Mouse (Mus musculus) heart, adult 9 months (tissue): ENCODE measurements around the gene Cdkn2aip.

Experiments used
- DNase-seq, 2 experiments: peaks; one replicate each; pipeline ENCODE4 v3.0.0; 2022; ENCODE audit warnings: low spot score in 2 of 2

Cdkn2aip gene

DNA sequence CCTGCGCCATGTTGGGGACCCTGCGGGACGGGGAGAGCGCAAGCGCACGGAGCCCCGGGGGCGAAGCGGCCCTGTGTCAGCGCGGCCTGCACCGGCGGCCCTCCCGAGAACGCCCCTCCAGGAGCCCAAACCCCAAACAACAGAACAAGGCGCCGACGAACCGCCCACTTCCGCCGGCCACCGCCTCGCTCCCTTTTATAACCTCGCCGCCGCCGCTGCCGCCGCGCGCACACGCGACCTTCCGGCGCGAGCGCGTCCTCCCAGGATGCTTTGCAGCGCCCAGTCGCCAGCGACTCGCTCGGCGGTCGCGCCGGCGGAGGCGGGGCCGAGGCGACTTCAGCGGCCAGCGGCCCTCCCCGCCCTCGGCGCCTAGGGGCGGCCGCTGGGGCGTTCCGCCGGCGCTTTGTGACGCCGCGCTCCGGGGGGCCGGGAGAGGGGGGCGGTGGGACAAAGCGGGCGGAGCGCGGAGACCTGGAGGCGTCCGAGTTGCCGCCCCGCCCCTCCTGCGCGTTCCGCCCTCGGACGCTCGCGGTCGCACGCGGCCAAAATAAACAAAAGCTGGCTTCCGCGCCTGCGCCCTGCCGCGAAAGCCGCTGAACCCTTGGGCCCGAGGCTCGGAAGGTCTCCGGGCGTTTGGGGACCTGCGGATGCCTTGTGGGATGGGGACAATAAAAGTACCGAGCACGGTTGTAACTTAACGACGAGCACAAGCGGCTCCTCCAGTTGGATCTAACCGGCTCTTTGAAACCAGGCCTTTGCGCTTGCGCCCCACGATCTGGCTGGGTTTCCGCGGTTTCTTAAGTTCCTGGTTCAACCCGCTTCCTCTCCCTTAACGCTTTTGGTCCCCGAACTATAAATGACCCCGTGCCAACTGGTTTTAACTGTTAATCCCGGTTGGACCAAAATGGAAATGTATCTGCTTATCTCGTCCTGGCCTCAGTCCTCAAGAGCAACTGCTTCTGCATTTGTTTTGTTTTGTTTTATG, at the start of gene Cdkn2aip:
Cdkn2aip (minus strand) TSS at position 172 of the 985 bp plus-strand sequence.
- DNase-seq = peak; percentile 94 to 95

DNA sequence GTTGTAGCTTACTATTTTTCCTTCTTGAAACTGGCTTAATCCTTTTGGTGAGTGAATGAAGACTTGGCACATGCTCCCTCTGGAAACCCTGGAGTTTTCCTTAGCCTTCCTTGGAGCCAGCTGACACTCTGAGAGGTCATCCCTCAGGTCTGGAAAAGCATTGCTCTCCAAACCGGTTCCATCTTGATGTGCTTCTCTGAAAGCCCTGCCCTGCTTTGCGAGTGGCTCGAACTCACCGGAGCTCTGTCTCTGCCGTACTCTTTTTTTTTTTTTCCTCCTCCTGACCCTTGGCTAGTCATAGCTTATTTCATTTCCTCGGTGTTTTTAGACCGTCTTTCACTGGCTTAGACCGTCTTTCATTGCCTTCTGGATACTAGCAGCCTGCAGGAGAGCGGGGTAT, 49.5 kb upstream of the Cdkn2aip start:
- DNase-seq = no peak

DNA sequence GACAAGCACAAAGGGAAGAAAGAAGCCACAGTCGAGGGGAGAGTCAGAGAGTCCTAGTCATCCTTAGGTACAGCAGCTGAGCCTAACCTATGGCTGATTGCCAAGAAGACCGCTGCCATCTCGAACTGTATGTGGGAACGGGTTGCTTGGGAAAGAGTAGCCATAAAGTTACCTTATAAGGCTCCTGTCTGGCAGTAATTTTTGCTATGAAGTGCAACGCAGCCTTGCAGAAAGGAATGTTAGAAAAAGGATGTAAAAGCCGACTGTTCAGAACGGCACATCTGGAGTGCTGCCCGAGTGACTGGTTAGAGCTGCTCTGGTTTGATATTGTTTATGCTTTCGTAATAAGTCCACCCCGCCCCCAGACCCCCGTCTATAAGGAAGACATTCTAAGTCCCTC, 47.0 kb upstream of the Cdkn2aip start:
- DNase-seq = no peak

- no peak for DNase-seq
These were observed 46.5 kb upstream of the Cdkn2aip start for GRCm38 (mm10) chr8:47760186-47760585.

DNA sequence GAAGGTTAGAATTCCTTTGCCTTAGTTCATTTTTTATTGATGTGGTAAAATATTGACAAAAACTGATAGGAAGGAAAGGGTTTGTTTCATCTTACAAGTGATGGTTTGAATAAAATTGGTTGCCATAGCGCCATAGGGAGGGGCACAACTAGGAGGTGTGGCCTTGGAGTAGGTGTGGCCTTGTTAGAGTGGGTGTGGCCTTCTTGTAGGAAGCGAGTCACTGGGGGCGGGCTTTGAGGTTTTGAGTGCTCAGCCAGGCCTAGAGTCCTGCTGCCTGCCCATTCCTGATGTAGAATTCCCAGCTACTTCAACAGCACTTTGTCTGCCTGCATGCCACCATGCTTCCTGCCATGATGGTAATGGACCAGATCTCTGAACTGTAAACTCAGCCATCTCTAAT, 39.4 kb upstream of the Cdkn2aip start:
- no peak for DNase-seq

GRCm38 (mm10) chr8:47750096-47750495, 36.4 kb upstream of the Cdkn2aip start:
- no peak for DNase-seq

DNA sequence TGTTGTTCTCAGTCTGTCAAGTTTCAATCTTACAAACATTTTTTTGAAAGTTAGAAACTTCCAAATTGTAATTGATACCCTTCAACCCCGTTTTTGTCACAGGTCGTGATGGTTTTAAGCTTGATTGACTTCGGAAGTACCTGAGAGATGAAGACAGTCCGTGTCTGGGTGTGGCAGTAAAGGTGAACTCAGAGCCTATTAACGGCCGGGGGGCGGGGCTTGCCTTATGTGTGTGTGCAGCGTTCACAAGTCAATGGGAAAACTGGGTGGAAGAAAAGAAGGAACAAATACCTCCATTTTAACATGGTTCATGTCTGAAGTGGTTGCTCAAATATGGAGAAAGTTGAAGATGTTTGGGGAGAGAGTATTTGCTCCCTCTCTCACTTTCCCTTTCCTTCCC, 35.8 kb upstream of the Cdkn2aip start:
- no peak for DNase-seq

- no peak for DNase-seq
These were observed 32.6 kb upstream of the Cdkn2aip start for GRCm38 (mm10) chr8:47746304-47746703.

DNA sequence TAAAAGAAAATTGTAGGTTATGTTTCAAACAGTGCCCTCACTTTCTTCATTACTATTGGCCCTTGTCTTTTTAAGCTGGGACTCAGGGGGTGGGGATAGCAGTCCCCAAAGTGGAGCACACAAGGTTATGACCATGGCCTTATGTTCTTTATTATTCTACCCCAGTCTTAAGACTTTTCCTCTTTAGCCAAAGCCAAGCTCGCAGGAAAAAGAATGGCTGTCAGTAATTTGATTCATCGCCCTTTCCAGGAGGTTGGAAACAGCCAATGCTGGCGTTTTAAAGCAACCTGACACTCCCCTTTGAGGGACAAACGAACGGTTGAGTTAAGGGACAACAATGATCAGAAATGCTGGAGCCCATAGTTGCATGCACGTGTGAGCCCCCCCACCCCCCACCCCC, 32.1 kb upstream of the Cdkn2aip start:
- DNase-seq = no peak

DNA sequence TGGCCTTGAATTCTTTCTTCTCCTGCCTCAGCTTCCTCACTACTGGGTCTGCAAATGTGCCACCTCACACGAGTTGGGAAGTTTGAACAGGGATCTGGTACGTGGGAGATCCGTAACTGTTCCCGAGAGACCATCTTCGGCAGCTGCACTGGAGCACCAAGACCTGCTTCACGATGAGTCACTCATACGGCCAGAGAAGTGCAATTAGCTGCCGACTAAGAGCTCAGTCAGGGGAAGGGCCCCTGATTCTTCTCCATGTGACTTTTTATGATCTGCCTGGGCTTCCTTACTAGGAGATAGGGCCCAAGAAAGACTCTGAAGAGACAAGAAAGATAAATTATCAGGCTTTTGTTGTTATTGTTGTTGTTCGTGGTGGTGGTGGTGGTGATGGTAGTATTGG, 31.1 kb upstream of the Cdkn2aip start:
- DNase-seq = no peak

GRCm38 (mm10) chr8:47743419-47743818, 29.7 kb upstream of the Cdkn2aip start:
- DNase-seq = peak; percentile 45 to 76

DNA sequence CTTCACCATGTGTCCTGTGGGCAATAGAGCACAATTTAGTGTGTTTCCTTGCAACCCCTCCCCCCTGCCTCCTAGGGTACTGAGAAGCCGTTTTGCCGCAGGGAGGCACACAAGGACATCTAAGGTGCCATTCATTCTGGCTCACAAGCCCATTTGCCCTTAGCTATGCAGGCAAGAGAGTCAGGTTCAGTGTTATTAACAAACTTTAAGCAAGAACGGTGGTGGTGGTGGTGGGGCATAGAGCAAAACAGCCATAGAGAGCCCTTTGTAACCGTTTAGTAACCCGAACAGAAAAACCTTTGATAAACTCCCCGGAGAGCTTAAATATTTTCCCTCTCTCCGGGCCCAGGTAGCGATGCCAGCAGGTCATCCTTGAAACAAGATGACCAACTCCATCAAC, 29.3 kb upstream of the Cdkn2aip start:
- no peak for DNase-seq

DNA sequence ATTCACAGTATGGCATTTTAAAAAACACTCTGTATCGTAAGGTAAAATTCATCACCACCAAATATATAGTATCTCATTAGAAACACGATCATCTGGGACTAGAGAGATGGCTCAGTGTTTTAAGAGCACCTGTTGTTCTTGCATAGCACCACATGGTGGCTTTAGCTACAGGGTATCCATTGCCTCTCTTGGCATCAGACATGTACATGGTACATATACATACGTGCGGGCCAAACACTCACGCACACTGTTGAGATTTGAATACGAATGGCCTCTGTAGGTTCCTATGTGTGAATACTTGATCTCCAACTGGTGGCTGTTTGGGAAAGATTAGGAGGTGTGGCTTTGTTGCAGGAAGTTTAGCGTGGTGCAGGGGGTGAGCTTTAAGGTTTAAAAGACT, 28.6 kb upstream of the Cdkn2aip start:
- no peak for DNase-seq

DNA sequence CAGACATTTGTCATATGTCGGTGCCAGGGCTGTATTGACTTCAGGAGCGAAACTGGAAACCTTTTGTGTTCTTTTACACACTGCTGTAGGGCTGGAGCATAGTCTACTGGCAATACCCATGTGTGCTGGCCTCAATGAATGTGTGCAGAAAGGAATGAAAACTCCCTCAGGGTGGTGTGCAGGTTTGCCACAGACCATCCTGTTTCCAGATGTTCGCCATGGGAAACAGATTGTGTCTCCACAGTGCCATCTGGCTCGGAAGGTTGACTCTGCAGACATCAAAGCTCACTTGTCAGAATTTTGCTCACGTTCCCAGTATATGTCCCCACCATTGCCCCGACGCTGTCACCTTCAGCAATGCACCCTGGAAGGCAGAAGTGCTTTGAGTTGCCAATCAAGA, 23.4 kb upstream of the Cdkn2aip start:
- DNase-seq = no peak

DNA sequence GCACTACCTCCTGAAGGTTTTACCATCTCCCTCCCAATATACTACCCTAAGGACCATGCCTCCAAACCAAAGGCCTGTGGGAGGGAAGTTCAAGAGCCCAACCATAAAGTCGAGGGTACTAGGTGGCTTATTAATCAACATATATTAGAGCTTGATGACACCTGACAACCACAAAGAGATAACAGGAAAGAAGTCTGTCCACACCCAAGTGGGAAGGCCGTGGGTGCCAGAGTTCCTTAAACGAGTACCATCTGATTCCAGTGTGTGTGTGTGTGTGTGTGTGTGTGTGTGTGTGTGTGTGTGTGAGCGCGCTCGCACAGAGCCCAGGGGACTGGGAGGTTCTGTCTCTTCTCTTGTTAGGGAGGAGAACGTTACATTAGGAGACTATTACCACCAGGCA, 15.6 kb upstream of the Cdkn2aip start:
- no peak for DNase-seq

DNA sequence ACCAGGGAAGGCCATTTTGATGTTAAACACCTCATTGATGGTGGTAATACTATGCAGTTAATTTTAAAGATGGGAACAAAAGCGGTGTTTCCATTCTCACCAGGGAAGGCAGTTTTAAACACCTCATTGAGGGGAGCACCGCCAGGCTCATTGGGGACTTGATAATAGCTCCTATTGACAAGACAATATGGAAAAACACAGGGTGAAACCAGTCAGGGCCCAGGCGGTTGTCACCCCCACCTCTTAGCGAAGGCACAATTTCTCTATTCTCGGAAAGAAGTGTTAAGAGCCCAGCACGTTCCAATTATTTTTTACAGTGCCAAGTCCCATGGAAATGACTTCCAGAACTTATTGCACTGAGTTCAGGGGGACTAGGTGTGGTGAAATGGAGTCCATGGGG, 13.2 kb upstream of the Cdkn2aip start:
- no peak for DNase-seq

- no peak for DNase-seq
These were observed 7.9 kb upstream of the Cdkn2aip start for GRCm38 (mm10) chr8:47721609-47722008.

GRCm38 (mm10) chr8:47718641-47719040, 4.9 kb upstream of the Cdkn2aip start:
- no peak for DNase-seq

DNA sequence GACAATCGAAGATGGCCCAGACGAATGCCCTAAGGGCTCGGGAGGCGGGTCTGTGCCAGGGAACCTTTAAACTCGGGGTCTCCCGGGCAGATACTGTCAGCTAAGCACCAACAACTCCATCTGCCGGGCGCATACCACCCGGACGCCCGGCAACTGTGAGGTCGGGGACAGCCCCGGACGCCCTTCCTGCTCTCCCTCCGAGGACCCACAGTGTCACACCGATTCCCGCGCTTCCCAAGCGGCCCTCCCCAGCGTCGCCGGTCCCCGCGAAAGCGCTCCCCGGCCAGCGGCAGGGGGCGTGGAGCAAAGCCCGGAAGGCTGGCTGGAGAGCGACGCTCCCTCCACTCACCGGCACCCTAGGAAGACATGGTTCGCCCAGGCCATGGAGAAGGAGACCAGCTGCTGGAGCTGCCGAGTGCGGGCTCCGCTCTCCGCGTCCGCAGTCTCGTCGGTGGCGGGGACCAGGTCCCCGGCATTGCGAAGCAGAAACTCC, 515 bp downstream of the Cdkn2aip start:
- DNase-seq = peak in 1 of 2 experiments; percentile 20

- DNase-seq = no peak
These were observed 5.6 kb downstream of the Cdkn2aip start for GRCm38 (mm10) chr8:47708106-47708505.

GRCm38 (mm10) chr8:47706746-47707145, 7.0 kb downstream of the Cdkn2aip start:
- no peak for DNase-seq

GRCm38 (mm10) chr8:47702333-47702732, 11.4 kb downstream of the Cdkn2aip start:
- DNase-seq = no peak

- no peak for DNase-seq
These were observed 16.0 kb downstream of the Cdkn2aip start for GRCm38 (mm10) chr8:47697696-47698095.
